Mouse (Mus musculus) gastrocnemius, postnatal 4 days (tissue): Measurements from ENCODE around the gene 9130409I23Rik. TPM values are rescaled to one million over a fixed set of nuclear protein-coding genes. Genes with fewer than 3 reads are reported as not detected.
"Not testable (repeated sequence)": the region's sequence is repeated elsewhere in the genome, so short reads cannot be mapped to it uniquely, and the experiment has no call there.

Experiments used
- DNase-seq, 2 experiments: peaks; one replicate each; pipeline ENCODE4 v3.0.0; 2021 to 2022; ENCODE audit warnings: low spot score in 2 of 2, mixed read lengths in 2 of 2
- total RNA-seq, 2 experiments: library from RNA; stranded (reverse); gene quantifications; 2 replicates each; pipeline ENCODE4 v1.2.3; 2021

Gene 9130409I23Rik
- total RNA-seq, 2 experiments from 2014 or later: not detected

DNA sequence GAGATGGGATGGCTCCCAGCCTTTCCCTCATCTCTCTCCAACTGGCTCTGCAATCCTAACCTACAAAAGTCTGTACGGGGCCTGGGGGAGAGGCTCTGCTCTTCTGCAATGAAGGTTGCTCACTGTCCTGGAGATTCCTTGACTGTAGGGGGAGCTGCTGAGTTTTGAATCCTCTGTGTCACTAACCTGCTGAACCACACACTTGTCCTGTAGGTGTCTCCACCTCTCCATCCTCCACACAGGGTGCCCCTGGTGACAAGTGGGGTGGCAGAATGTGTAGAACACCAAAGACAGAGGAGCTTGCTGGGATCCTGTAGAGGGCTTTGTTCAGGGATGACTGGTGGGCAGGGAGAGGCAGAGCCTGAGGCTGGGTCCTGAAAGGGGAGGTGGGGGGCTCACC is 28.8 kb upstream of the 9130409I23Rik start:
- no peak for DNase-seq

- DNase-seq: not testable (repeated sequence)
These were observed 15.8 kb upstream of the 9130409I23Rik start for GRCm38 (mm10) chr1:181035015-181035778.

- DNase-seq: no peak
These were observed 13.4 kb upstream of the 9130409I23Rik start for GRCm38 (mm10) chr1:181037623-181038022.

- DNase-seq: no peak
These were observed 11.4 kb upstream of the 9130409I23Rik start for GRCm38 (mm10) chr1:181039652-181040051.

DNA sequence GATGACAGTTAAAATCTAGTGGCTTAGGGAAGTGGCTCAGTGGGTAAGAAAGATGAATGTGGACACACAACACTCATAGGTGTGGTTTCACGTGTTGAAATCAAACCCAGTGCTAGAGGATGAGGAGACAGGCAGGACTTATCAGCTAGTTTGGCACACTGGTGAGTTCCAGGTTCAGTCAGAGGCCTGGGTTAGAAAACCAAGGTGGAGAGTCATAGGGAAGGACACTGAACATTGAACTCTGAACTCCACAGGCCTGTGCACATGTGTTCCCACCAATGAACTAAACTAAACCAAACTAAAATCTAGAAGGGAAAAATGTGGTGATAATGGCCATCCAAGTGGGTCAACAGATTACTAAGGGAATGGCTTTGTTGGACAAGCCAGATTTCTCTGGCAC is 3.5 kb upstream of the 9130409I23Rik start:
- no peak for DNase-seq

DNA sequence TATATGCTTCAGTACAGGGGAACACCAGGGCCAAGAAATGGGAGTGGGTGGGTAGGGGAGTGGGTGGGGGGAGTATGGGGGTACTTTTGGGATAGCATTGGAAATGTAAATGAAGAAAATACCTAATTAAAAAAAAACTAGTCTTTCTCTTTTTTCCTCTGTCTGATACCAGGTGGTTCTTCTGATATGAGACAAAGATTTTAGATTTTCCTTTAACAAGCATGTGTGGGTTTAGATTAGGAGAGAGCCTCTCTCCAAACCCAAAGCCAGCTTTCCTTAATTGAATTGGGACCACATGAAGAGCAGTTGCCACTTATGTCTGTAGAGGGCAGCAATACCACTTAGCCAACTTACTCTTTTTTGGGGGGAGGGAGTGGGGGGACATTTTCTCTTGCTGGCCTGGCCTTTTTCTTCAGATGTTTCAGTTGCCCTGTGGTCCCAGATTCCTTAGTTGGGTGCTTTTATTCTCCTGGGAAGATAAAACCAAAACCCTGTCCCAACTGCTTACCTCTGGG is 1.7 kb upstream of the 9130409I23Rik start:
- DNase-seq: no peak

DNA sequence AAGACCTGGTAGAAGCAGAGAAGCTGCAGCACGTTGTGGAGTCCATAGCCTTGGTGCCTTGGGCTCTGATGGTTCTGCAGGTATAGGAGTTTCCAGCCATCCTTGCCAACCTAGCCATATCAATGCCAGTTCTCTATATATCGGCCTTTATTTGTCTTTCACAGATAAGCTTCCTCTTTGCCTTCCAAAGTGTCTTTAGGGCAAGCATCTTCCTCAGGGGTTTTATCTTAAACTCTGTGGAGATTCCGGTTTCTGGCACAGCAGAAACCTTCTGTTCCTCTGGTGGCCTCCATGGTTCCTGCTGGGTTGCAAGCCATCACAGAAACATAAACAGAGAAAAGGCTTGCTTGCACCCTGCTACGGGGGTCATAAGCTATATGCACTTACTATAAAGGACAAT is 1.9 kb downstream of the 9130409I23Rik start:
- no peak for DNase-seq

DNA sequence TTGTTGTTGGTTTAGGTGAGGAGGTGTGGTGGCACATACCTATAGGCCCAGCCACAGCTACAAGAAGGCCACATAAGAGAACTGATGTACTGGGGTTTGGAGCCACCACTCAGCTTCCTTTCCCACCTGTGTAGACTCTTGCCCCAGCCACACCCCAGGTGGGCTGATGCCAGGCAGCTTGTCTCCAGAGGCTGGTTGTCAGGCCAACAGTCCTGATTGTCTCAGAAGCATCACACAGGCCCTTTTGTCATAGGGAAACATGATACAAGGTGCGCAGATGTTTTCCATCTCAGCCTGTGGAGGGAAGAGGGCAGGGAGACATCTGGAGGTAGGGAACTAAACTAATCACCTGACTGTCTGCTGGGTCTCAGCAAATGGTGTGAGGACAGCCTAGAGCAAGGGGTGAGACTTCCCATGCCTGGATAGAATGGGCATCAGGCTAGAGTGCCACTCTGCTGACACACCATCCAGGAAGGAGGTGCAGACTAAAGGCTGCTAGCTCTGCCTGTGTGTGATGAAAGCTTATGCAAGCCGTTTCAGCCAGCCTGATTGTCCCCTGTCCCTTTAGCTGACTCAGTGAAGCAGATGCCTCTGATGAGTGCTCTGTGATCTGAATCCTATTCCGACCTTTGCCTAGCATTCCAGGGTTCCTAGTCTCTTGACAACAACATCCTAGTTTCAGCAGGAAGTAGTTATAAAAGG is 10.9 kb downstream of the 9130409I23Rik start:
- DNase-seq: no peak

DNA sequence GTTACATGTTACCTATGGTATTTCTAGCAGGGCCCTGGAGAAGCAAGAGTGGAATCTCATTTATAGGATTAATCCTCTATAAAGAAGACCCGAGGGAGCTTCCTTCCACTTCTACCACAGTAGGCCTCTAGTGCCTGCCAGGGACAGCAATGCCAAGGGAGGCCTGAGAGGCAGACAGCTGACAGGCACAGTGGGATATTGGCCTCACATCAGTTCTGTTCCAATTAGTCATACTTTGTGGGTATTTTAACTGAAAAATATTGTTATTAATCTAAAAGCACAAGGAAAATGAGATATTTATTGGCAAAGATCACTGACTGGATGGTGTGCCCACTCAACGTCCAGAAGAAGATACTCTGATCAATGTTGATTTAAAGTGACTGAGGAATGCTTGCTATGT is 13.0 kb downstream of the 9130409I23Rik start:
- DNase-seq: no peak

GRCm38 (mm10) chr1:181064648-181065047 is 13.6 kb downstream of the 9130409I23Rik start:
- DNase-seq: no peak

DNA sequence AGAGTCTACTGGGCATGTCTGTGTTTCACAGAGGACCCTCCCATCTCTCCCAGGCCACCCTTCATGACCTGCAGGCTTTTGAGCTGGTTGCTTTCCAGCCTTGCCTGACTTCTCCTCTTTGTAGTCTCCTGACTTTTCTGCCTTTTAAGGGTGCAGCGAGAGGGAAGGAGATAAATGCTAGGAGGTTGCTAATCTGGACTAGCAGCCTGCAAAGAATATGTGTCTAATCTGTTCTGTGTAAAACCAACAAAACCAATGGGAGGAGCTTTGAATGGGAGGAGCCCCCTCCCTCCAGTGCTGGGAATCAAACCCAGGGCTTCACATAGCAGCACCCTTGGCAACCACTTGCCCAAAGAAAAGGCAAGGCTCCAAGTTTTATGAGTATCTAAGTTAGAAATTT is 17.3 kb downstream of the 9130409I23Rik start:
- DNase-seq: no peak

- no peak for DNase-seq
These were observed 18.6 kb downstream of the 9130409I23Rik start for GRCm38 (mm10) chr1:181069671-181070070.

- DNase-seq: no peak
These were observed 22.0 kb downstream of the 9130409I23Rik start for GRCm38 (mm10) chr1:181073075-181073474.

DNA sequence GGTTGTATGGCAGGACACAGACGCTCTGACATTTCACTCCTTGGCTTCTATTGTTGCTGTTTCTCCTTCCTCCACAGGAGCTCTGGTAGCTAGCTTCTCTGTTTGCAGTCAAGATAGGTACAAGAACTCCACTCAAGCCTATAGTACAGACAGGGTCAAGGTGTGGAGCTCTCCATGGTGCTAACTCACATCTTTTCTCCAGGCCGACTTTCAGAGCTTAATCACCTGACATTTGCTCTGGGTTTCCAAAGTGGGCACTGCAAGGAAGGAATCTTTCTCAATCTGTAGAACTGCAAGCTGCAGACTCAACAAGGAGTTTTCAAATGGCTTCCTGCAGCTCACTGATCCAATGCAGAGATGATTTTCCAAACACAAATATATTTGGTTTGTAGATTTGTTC is 33.0 kb downstream of the 9130409I23Rik start:
- no peak for DNase-seq

- no peak for DNase-seq
These were observed 39.0 kb downstream of the 9130409I23Rik start for GRCm38 (mm10) chr1:181090048-181090447.

Other genes with a start within 250 kb of the 9130409I23Rik start
- 100 to 1,000 TPM; 776 to 797 TPM for gene H3f3a, start 237.3 kb upstream of the 9130409I23Rik start, total RNA-seq
- 10 to 100 TPM; 18.5 to 20.0 TPM for gene Sde2, start 200.1 kb upstream of the 9130409I23Rik start, total RNA-seq
- gene Lefty2, start 158.1 kb upstream of the 9130409I23Rik start, total RNA-seq: not detected
- gene Pycr2, start 146.9 kb upstream of the 9130409I23Rik start, total RNA-seq: 10 to 100 TPM; 24.1 to 27.0 TPM
- gene Lefty1, start 116.2 kb upstream of the 9130409I23Rik start, total RNA-seq: 1 to 10 TPM in 1 of 2 experiments, under 1 TPM in 1; 0.96 to 1.5 TPM
- 10 to 100 TPM; 15.3 to 17.3 TPM for gene Tmem63a, start 108.9 kb upstream of the 9130409I23Rik start, total RNA-seq
- 10 to 100 TPM; 29.3 to 31.4 TPM for gene Ephx1, start 30.3 kb upstream of the 9130409I23Rik start, total RNA-seq
- gene Nvl, start 93.0 kb downstream of the 9130409I23Rik start, total RNA-seq: 10 to 100 TPM; 14.9 to 16.8 TPM
- gene Cnih4, start 93.5 kb downstream of the 9130409I23Rik start, total RNA-seq: 10 to 100 TPM; 29.6 to 31.2 TPM
- 100 to 1,000 TPM; 118 to 125 TPM for gene Wdr26, start 160.8 kb downstream of the 9130409I23Rik start, total RNA-seq